Mouse (Mus musculus) frontal cortex, postnatal 36 days (tissue): ENCODE measurements around the gene Rangap1.

Experiments used
- DNase-seq, 2 experiments: peaks; one replicate each; pipeline ENCODE4 v3.0.0; 2022; ENCODE audit warnings: low spot score in 2 of 2

Rangap1 gene

GRCm38 (mm10) chr15:81697175-81697574 is 48.2 kb downstream of the Rangap1 start, which contains the start of gene Chadl:
Gene Chadl, minus strand, starts transcription at chr15:81697287.
- DNase-seq: peak in 1 of 2 experiments; percentile 26

- DNase-seq: no peak
These were observed 50.4 kb downstream of the Rangap1 start for GRCm38 (mm10) chr15:81694891-81695290.

- DNase-seq: peak; percentile 53 to 72
These were observed 51.1 kb downstream of the Rangap1 start for GRCm38 (mm10) chr15:81693967-81694881.

GRCm38 (mm10) chr15:81693366-81693966 is 51.9 kb downstream of the Rangap1 start:
- no peak for DNase-seq

GRCm38 (mm10) chr15:81680301-81680805 is 65.0 kb downstream of the Rangap1 start:
- no peak for DNase-seq

GRCm38 (mm10) chr15:81676637-81677036 is 68.7 kb downstream of the Rangap1 start:
- DNase-seq: no peak

- peak in 1 of 2 experiments; percentile 55 for DNase-seq
These were observed 75.1 kb downstream of the Rangap1 start for GRCm38 (mm10) chr15:81670231-81670640.

- DNase-seq: no peak
These were observed 78.4 kb downstream of the Rangap1 start for GRCm38 (mm10) chr15:81666957-81667356.

GRCm38 (mm10) chr15:81663697-81664561 is 81.4 kb downstream of the Rangap1 start, which contains the start of gene L3mbtl2:
Gene L3mbtl2, plus strand, starts transcription at chr15:81663889.
- peak; percentile 88 to 93 for DNase-seq

- DNase-seq: no peak
These were observed 82.0 kb downstream of the Rangap1 start for GRCm38 (mm10) chr15:81663281-81663680.

- no peak for DNase-seq
These were observed 83.6 kb downstream of the Rangap1 start for GRCm38 (mm10) chr15:81661701-81662100.
